Mouse (Mus musculus): Measurements from ENCODE around the gene Ccdc34.
"Not testable (repeated sequence)": the region's sequence is repeated elsewhere in the genome, so short reads cannot be mapped to it uniquely, and the experiment has no call there.

Gene Ccdc34

GRCm38 (mm10) chr2:110082975-110083374 lies 65.4 kb downstream of the Ccdc34 start:
- DNase-seq: no peak

DNA sequence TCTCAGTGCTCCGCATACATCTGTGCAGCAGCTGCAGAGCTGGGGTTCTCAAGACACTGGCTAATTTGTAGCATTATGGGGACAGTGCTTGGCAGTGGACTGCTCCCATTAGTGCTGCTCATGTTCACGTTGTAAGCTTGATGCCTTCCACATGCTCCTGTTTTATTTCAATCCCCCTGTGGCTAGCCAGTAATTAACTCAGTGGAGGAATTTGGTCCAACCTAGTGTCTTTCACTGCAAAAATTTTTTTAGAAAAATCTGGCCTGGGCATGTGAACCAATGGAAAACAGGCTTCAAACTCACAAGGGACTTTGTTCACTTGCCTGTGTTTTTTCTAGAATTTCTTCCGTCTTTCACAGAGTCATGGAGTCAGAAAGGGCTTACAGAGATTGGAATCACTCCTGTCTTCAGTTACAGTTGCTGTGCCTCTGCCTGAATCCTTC lies 68.1 kb downstream of the Ccdc34 start:
- DNase-seq: no peak

DNA sequence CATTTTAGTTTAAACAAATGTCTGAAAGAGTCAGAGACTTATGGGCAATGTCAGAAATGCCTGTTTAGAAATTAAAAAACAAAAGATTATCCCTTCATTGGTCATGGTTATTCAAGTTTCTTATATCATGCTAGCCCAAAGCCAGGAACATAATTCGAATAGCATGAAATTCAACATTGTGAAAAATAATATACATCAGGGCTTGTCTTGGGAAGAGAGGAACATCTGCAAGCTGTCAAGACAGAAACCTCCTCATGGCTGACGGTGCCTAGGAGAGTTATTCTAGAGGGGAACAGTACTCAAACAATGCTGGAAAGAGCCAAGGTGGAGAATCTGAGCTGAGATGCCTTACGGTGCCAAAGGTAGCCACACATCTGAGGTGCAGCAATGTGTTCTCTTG lies 96.5 kb downstream of the Ccdc34 start:
- no peak for DNase-seq

DNA sequence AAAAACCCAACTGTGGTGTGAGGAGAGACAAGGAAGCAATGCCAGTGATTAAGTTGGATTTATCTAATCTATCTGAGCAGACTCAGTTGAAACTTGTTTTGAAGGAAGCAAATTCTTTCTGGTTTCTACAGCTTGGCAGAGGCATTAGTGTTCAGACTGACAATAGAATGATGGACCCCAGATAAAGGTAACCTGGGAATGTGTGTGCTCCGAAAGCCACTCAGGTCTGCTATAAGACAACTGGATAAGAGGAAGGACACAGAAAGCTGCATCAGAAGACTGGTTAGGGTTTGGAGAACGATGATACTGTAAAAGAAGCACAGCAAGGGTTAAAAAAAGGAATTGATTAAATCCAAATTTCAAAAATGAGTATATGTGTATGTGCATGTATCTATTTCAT lies 111.8 kb downstream of the Ccdc34 start:
- DNase-seq: no peak

DNA sequence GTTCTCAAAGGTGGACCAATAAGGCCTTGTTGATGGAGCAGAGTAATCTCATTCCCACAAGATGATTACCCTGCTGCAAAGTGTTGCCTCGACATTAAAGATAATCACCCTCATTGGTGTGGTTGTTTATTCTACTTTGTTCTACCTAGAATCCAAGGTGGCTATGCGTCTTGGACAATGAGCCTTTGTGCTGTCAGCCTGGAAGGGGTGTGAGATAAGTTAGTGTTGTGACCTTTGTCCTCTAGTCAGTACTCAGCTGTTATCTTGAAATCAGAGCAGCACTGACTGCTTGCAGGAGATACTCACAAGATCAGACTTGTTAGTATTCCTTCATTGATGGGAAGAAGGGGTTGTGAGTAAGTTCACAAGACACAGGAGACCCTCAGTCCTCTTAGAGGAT lies 114.0 kb downstream of the Ccdc34 start:
- no peak for DNase-seq

DNA sequence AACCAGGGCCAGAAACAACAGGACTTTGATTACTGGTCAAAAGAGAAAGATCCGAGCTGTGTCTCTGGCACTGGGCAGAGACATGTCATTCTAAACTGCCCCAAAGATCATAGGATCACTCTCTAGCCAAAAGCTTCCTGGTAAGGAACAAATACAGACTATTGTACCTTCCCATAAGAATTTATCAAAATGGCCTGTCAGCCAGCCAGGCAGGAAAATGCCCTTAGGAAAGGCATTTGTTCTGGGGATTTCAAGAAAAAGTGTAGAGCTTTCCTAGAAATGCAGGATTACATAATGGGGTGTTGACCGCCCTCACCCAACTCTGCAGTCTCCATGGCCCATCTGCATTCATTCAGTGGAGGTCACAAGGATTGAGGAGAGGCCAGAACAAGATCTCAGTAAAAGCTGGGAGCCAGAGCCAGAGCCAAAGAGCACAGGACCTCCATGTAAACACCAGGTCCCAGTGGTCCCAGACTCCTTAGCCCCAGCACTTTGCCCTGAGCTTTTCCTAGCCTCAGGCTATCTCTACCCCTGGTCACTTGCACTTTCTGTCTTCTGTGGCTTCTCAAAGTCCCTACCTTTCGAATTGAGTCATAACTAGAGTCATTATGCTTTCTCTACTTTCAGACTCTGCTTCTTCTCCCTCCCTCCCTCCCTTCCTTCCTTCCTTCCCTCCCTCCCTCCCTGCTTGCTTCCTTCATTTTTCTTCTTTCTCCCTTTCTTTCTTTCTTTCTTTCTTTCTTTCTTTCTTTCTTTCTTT lies 115.9 kb downstream of the Ccdc34 start:
- DNase-seq: no peak

- DNase-seq: peak; percentile 7
Observed at GRCm38 (mm10) chr2:110134765-110135594, 117.4 kb downstream of the Ccdc34 start.

DNA sequence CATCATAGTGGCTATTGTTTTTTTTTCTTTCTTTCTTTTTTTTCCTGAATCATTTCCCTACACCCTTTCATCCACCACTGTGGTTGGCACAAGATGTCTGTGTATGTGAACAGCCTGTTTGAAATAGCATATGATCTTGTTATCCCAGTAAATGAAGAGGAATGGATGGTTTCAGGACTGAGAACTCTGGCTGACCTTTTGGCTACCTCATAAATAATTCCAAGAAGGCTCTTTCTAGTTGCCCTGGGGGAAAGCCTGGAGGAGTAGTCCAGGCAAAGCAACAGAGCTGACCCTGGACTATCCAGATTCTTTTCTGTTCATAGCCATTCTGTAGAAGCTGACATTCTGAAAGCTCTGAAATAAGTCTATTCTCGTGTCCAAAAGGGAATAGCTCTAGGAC lies 119.7 kb downstream of the Ccdc34 start:
- no peak for DNase-seq

- no peak for DNase-seq
Observed at GRCm38 (mm10) chr2:110138096-110138495, 120.5 kb downstream of the Ccdc34 start.

GRCm38 (mm10) chr2:110147980-110148379 lies 130.4 kb downstream of the Ccdc34 start:
- not testable (repeated sequence) for DNase-seq

- no peak for DNase-seq
Observed at GRCm38 (mm10) chr2:110149246-110149645, 131.6 kb downstream of the Ccdc34 start.

DNA sequence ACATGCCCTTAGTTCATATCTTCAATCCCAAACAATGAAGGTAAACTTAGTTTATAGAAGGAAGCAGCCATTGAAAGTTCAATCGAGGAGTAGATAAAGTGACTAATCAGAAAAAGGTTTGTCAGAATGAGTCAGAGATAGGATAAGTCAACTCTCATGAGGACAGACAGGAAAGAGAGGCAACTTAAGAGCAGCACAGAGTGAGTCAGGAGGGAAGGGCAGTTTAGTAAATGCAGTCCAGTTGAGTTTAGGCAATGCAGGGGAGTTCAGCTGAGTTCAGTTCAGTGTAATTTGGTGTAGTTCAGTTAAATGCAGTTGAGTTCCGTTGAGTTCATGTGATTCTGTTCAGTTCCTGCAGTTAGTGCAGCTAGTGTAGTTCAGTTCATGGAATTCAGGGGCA lies 138.7 kb downstream of the Ccdc34 start:
- no peak for DNase-seq

DNA sequence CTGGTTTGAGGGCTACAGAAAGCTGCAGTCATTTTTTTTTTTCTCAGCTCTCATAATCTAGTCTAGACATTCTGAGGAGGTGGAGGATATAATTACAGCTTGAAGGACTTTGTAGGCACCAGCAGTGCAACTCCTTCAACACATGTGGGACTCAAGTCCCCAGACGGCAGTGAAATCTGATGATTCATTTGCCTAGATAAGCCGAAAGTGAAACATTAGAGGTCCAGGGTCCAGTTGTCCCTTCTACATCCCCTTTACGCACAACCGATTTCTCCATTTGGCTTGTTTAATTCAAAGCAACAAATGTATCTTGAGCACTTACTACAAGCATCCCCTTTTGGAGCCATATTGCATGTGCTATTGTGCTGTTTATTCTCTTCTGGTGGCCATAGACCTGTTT lies 147.4 kb downstream of the Ccdc34 start:
- no peak for DNase-seq

GRCm38 (mm10) chr2:110167694-110168093 lies 150.1 kb downstream of the Ccdc34 start:
- no peak for DNase-seq

DNA sequence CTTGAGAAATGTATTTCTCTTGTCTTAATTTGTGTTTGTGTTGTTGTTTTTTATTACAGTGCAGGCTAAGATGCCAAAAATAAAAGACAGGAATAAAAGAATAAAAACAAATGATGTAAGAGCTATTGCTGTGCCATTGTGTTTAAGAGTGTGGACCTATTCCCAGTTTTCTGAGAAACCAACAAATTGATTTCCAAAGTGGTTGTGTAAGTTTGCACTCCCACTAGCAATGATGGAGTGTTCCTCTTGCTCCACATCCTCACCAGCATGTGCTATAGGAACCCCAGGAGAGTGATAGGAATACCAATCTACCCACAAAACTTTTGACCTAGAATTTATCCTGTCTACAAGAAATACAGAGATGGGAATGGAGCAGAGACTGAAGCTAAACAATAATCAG lies 150.7 kb downstream of the Ccdc34 start:
- DNase-seq: no peak

GRCm38 (mm10) chr2:110172456-110172855 lies 154.8 kb downstream of the Ccdc34 start:
- no peak for DNase-seq

GRCm38 (mm10) chr2:110173818-110174247 lies 156.2 kb downstream of the Ccdc34 start:
- DNase-seq: no peak

GRCm38 (mm10) chr2:110176761-110177400 lies 159.3 kb downstream of the Ccdc34 start:
- DNase-seq: no peak

GRCm38 (mm10) chr2:110177406-110177805 lies 159.8 kb downstream of the Ccdc34 start:
- DNase-seq: no peak

GRCm38 (mm10) chr2:110177879-110178278 lies 160.3 kb downstream of the Ccdc34 start:
- DNase-seq: no peak

- no peak for DNase-seq
Observed at GRCm38 (mm10) chr2:110179669-110180315, 162.2 kb downstream of the Ccdc34 start.

GRCm38 (mm10) chr2:110180316-110180670 lies 162.7 kb downstream of the Ccdc34 start:
- DNase-seq: no peak

DNA sequence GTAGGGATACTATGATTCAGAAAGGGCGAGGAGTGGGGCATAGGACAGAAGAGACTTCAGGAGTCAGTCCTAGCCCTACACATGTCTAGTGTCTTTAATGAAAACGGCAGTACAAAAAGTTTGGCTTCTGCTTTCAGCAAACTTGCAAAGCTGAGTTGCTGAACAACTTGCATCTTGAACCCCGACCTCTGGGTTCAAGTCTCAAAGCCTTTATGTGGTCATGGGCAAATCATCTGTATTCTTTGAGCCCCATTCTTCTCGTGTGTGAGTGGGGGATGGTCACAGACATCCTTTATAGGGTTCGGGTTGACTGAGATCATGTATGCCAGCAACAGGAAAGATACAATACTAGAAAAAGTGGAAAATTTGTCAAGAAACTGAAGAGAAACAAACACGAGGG lies 164.0 kb downstream of the Ccdc34 start:
- DNase-seq: no peak
